Mouse (Mus musculus): ENCODE measurements around the gene Ap1g1. TPM values are rescaled to one million over a fixed set of nuclear protein-coding genes. Genes with fewer than 3 reads are reported as not detected.
"Not testable (repeated sequence)": the region's sequence is repeated elsewhere in the genome, so short reads cannot be mapped to it uniquely, and the experiment has no call there.

Gene Ap1g1
- polyA plus RNA-seq (2016; fragmentation: Nextera tagmentation; extraction: Ambion mirVana), result 47.1 and 50.6 TPM in 2 replicates

DNA sequence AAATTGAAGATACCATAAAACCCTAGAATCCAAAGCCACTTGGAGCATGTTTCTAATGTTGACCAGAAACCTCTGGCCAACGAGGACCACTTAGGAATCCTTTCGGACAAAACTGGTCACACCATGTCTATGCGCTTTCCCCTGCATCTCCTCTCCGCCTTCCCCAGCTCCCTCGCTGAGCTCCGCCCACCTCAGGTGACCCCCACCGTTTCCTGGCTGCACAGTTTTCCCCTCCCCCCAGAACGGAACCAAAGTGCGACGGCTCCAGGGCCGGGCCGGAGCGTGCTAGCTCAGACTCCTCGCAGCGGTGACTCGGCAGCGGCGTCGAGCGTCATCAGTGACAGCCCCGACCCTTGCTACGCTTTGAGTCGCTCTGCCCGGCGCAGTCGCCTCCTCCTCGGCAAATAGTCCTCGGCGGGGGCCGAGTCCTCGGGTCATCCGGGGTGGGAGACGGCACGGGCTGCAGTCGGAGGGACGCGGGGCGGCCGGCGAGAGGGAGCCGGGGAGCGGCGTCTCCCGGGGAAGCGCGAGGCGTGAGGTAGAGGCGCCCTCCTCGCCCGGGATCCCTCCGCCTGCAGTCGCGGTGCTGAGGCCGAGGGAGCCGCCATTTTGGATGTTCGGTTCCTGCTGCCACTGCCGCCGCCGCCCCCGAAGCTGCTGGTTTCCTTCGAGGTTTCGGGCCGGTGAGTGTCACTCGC is at the start of gene Ap1g1:
Gene Ap1g1, plus strand, starts transcription at position 275 of the 698 bp plus-strand sequence.
- no peaks in the 10 kb centered on the region for H3K36me3 ChIP-seq
- DNase-seq (ENCODE audit: low spot score), result peak; percentile 98
- H3K27ac ChIP-seq (replicated peaks), result peak within 1 kb of the TSS; percentile 99
- under 1% methylated on average over 64 of the region's 64 CpGs for WGBS
- no peaks in the 10 kb centered on the region for H3K9me3 ChIP-seq (replicated peaks)
- peaks cover 15% of the 10 kb centered on the region for H3K4me1 ChIP-seq
- peaks cover 4% of the 10 kb centered on the region; the same call in 1 of the 2 replicates for H3K27me3 ChIP-seq (ENCODE audit: low read depth, poor library complexity, severe bottlenecking)
- H3K4me3 ChIP-seq, result peak within 1 kb of the TSS; percentile 79

- WGBS, result 77% methylated on average over 3 of the region's 3 CpGs
- H3K9me3 ChIP-seq (replicated peaks), result no peaks in the 10 kb centered on the region
- peaks cover 92% of the 10 kb centered on the region for H3K36me3 ChIP-seq
- H3K4me3 ChIP-seq, result no peak overlapping the region
- H3K27ac ChIP-seq (replicated peaks), result no peak overlapping the region
- H3K4me1 ChIP-seq, result peaks cover 4% of the 10 kb centered on the region
- no peaks in the 10 kb centered on the region for H3K27me3 ChIP-seq (ENCODE audit: low read depth, poor library complexity, severe bottlenecking)
- DNase-seq (ENCODE audit: low spot score), result no peak
These were observed 47.3 kb upstream of the Ap1g1 start for GRCm38 (mm10) chr8:109731012-109731411.

- Histone ChIP-seq H3K27me3 (ENCODE audit: low read depth, poor library complexity, severe bottlenecking) (no peaks in the 10 kb centered on the region), H3K27ac (replicated peaks) (no peak overlapping the region), H3K4me1 (peaks cover 14% of the 10 kb centered on the region), H3K36me3 (peaks cover 62% of the 10 kb centered on the region), H3K9me3 (replicated peaks) (no peaks in the 10 kb centered on the region), H3K4me3 (no peak overlapping the region)
- WGBS, result 96% methylated on average over 3 of the region's 3 CpGs
- no peak for DNase-seq (ENCODE audit: low spot score)
These were observed 44.3 kb upstream of the Ap1g1 start for GRCm38 (mm10) chr8:109734018-109734417.

- Histone ChIP-seq H3K27me3 (ENCODE audit: low read depth, poor library complexity, severe bottlenecking) (no peaks in the 10 kb centered on the region), H3K27ac (replicated peaks) (peak overlapping the region; percentile 96), H3K4me1 (peaks cover 14% of the 10 kb centered on the region), H3K36me3 (peaks cover 34% of the 10 kb centered on the region), H3K4me3 (peak overlapping the region; percentile 98), H3K9me3 (replicated peaks) (no peaks in the 10 kb centered on the region)
- WGBS, result 10% methylated on average over 8 of the region's 8 CpGs
- DNase-seq (ENCODE audit: low spot score), result no peak
These were observed 41.5 kb upstream of the Ap1g1 start for GRCm38 (mm10) chr8:109736819-109737218.

GRCm38 (mm10) chr8:109737237-109738048 is 40.9 kb upstream of the Ap1g1 start, which contains the start of gene Atxn1l:
Gene Atxn1l, minus strand, starts transcription at chr8:109737739.
- Histone ChIP-seq H3K4me3 (peak within 1 kb of the TSS; percentile 98), H3K36me3 (peaks cover 28% of the 10 kb centered on the region), H3K9me3 (replicated peaks) (no peaks in the 10 kb centered on the region), H3K4me1 (peaks cover 14% of the 10 kb centered on the region), H3K27me3 (ENCODE audit: low read depth, poor library complexity, severe bottlenecking) (no peaks in the 10 kb centered on the region), H3K27ac (replicated peaks) (peak within 1 kb of the TSS; percentile 96)
- WGBS, result under 1% methylated on average over 59 of the region's 59 CpGs
- DNase-seq (ENCODE audit: low spot score), result peak; percentile 95

- peak overlapping the region; percentile 96 for H3K27ac ChIP-seq (replicated peaks)
- 87% methylated on average over 1 of the region's 1 CpGs for WGBS
These were observed 40.3 kb upstream of the Ap1g1 start for GRCm38 (mm10) chr8:109738049-109738380.

DNA sequence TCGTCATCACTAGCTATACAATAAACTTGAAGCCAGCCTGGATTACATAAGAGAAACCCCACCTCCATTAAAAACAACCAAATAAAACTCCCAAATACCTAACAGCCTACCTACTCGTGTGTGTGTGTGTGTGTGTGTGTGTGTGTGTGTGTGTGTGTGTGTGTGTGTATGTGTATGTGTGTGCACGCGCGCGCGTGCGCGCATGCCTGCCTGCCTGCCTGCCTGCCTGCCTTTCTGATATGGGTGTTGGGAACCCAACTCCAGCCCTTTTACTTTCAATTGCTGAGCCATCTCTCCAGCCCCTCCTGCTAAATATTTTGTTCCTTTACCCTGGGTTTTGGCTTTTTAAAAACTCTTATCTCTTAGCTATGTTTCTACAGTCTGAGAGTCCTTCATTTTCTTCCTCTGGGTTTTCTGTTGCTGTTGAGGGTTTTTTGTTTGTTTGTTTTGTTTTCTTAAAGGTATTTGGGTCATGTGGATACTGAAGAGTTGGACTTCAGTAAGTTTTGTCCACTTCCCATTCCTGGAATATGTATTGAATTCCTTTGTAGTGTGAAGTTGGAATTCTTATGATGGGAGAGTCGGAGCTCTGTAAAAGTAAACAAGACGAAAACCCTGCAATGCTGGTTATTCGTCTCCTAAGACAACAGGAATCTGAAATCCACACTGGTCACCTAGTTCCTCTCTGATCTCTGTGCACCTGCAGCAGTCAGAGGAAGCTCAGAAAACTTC is 30.7 kb upstream of the Ap1g1 start:
- 91% methylated on average over 8 of the region's 12 CpGs for WGBS
- DNase-seq (ENCODE audit: low spot score), result no peak
- Histone ChIP-seq H3K4me1 (no peaks in the 10 kb centered on the region), H3K4me3 (no peak overlapping the region), H3K9me3 (replicated peaks) (no peaks in the 10 kb centered on the region), H3K27me3 (ENCODE audit: low read depth, poor library complexity, severe bottlenecking) (no peaks in the 10 kb centered on the region), H3K36me3 (no peaks in the 10 kb centered on the region), H3K27ac (replicated peaks) (no peak overlapping the region)

More at GRCm38 (mm10) chr8:109738049-109738380, 40.3 kb upstream of the Ap1g1 start:
- Histone ChIP-seq H3K4me1 (peaks cover 14% of the 10 kb centered on the region), H3K9me3 (replicated peaks) (no peaks in the 10 kb centered on the region), H3K4me3 (peak overlapping the region; percentile 98), H3K27me3 (ENCODE audit: low read depth, poor library complexity, severe bottlenecking) (no peaks in the 10 kb centered on the region), H3K36me3 (peaks cover 22% of the 10 kb centered on the region)
- no peak for DNase-seq (ENCODE audit: low spot score)

GRCm38 (mm10) chr8:109750274-109750673 is 28.1 kb upstream of the Ap1g1 start:
- Histone ChIP-seq H3K4me3 (no peak overlapping the region), H3K27me3 (ENCODE audit: low read depth, poor library complexity, severe bottlenecking) (no peaks in the 10 kb centered on the region), H3K36me3 (no peaks in the 10 kb centered on the region), H3K4me1 (no peaks in the 10 kb centered on the region), H3K9me3 (replicated peaks) (no peaks in the 10 kb centered on the region; the same call in 1 of the 2 replicates), H3K27ac (replicated peaks) (no peak overlapping the region)
- no peak for DNase-seq (ENCODE audit: low spot score)
- WGBS, result 75% methylated on average over 5 of the region's 5 CpGs

DNA sequence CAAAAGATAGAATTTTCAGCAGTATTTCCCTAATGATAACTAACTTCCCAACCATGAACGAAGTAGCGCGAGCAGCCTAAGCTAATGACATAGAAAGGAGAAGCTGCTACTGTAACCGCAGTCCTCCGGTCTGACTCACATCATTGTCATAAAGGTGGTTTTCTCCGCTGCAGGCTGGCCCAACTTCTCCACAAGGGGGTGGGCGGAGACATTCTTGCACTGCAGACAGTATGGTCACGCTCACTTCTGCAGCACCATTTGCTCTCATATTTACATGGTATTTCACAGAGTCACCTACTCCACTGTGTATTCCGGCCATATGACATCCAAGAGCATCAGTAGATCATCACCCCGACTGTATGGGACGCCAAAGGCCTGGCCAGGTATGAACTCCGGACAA is 27.7 kb upstream of the Ap1g1 start:
- Histone ChIP-seq H3K27ac (replicated peaks) (no peak overlapping the region), H3K4me1 (no peaks in the 10 kb centered on the region), H3K36me3 (no peaks in the 10 kb centered on the region), H3K27me3 (ENCODE audit: low read depth, poor library complexity, severe bottlenecking) (no peaks in the 10 kb centered on the region), H3K9me3 (replicated peaks) (no peaks in the 10 kb centered on the region; the same call in 1 of the 2 replicates), H3K4me3 (no peak overlapping the region)
- WGBS, result 83% methylated on average over 12 of the region's 12 CpGs
- no peak for DNase-seq (ENCODE audit: low spot score)

GRCm38 (mm10) chr8:109751731-109752485 is 26.4 kb upstream of the Ap1g1 start:
- Histone ChIP-seq H3K36me3 (no peaks in the 10 kb centered on the region), H3K4me3 (no peak overlapping the region), H3K4me1 (no peaks in the 10 kb centered on the region), H3K9me3 (replicated peaks) (no peaks in the 10 kb centered on the region; the same call in 1 of the 2 replicates), H3K27ac (replicated peaks) (no peak overlapping the region), H3K27me3 (ENCODE audit: low read depth, poor library complexity, severe bottlenecking) (no peaks in the 10 kb centered on the region)
- WGBS, result 92% methylated on average over 20 of the region's 20 CpGs
- DNase-seq (ENCODE audit: low spot score), result no peak

DNA sequence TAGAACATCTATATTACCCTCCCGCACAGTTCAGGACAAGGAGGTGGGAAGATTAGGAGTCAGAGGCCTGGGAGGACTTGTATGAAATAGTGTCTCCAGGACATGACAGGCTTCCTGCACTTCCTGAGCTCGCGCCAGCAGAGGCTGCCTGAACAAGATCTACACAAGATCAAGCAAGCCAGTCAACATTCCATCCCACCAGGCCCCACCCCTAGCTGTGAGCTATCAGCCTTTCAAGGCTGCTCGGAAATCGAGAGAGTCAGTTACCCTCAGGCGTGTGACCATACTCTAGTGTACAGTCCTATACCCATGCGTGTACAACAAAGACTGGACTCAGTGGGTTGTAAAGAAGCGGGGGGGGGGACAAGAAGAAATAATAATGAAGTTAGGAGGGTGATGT is 23.7 kb upstream of the Ap1g1 start:
- H3K9me3 ChIP-seq (replicated peaks), result no peaks in the 10 kb centered on the region; the same call in 1 of the 2 replicates
- H3K4me3 ChIP-seq, result no peak overlapping the region
- H3K27me3 ChIP-seq (ENCODE audit: low read depth, poor library complexity, severe bottlenecking), result no peaks in the 10 kb centered on the region
- no peaks in the 10 kb centered on the region for H3K4me1 ChIP-seq
- WGBS, result 89% methylated on average over 8 of the region's 8 CpGs
- no peak for DNase-seq (ENCODE audit: low spot score)
- no peak overlapping the region for H3K27ac ChIP-seq (replicated peaks)
- H3K36me3 ChIP-seq, result no peaks in the 10 kb centered on the region

GRCm38 (mm10) chr8:109755554-109755953 is 22.8 kb upstream of the Ap1g1 start:
- not testable (repeated sequence) for H3K9me3 ChIP-seq (replicated peaks); H3K27me3 ChIP-seq (ENCODE audit: low read depth, poor library complexity, severe bottlenecking); H3K4me1 ChIP-seq; DNase-seq (ENCODE audit: low spot score); H3K36me3 ChIP-seq; H3K27ac ChIP-seq (replicated peaks); H3K4me3 ChIP-seq
- WGBS, result 86% methylated on average over 4 of the region's 4 CpGs

Data from midbrain, embryonic 10.5 days (tissue).